Mouse (Mus musculus) myocyte (in vitro differentiated cells): ENCODE measurements at regions not wholly inside any gene's neighbourhood (a gene's known extent, or its start where the extent isn't known, plus 50 kb on each side); places are given as distances from the start of the nearest gene placed in this dataset.

Experiments
- H3K27me3 ChIP-seq: one replicate; pipeline ENCODE4 v1.6.1; 2011; ENCODE audit not compliant: control insufficient read depth, insufficient read depth, insufficient read length
- H3K36me3 ChIP-seq: one replicate; pipeline ENCODE4 v1.6.1; 2011; ENCODE audit not compliant: control insufficient read depth, insufficient read depth
- H3K4me2 ChIP-seq: one replicate; pipeline ENCODE4 v1.6.1; 2011; ENCODE audit warnings: low read depth, control low read depth
- H3K4me3 ChIP-seq: one replicate; pipeline ENCODE4 v1.5.1; 2011; ENCODE audit warnings: mild to moderate bottlenecking, control low read depth, moderate library complexity
- H3K79me2 ChIP-seq: one replicate; pipeline ENCODE4 v1.6.1; 2011; ENCODE audit not compliant: control insufficient read depth, insufficient read depth
- H3ac ChIP-seq: one replicate; pipeline ENCODE4 v1.6.1; 2011; ENCODE audit not compliant: control insufficient read depth, insufficient read length
- CEBPB ChIP-seq: IDR thresholded peaks from 2 replicates; pipeline ENCODE4 v1.6.1; 2011; ENCODE audit warnings: mild to moderate bottlenecking, moderate library complexity; ENCODE audit not compliant: poor library complexity, insufficient read depth, severe bottlenecking
- E2F4 ChIP-seq: IDR thresholded peaks from one replicate; pipeline ENCODE4 v1.6.1; 2011; ENCODE audit warnings: mild to moderate bottlenecking, control low read depth, moderate library complexity; ENCODE audit not compliant: insufficient read depth
- MAX ChIP-seq: IDR thresholded peaks from one replicate; pipeline ENCODE4 v1.6.1; 2011; ENCODE audit warnings: low read depth, mild to moderate bottlenecking, control low read depth
- MYOD1 ChIP-seq, 3 experiments: IDR thresholded peaks; one replicate each; pipeline ENCODE4 v1.6.1; 2011; ENCODE audit warnings: control low read depth in 2 of 3, low read depth in 2 of 3, mild to moderate bottlenecking in 2 of 3, moderate library complexity in 1 of 3; ENCODE audit not compliant: insufficient read length in 2 of 3, control insufficient read depth in 1 of 3
- MYOG ChIP-seq, 3 experiments: IDR thresholded peaks; one replicate each; pipeline ENCODE4 v1.6.1; 2011; ENCODE audit warnings: control low read depth in 2 of 3, low read depth in 2 of 3, mild to moderate bottlenecking in 2 of 3; ENCODE audit not compliant: insufficient read length in 2 of 3, control insufficient read depth in 1 of 3, insufficient read depth in 1 of 3
- POLR2A ChIP-seq: IDR thresholded peaks from one replicate; pipeline ENCODE4 v1.6.1; 2011; ENCODE audit warnings: low read depth, mild to moderate bottlenecking, control low read depth, moderate library complexity; ENCODE audit not compliant: insufficient read length
- POLR2AphosphoS2 ChIP-seq: IDR thresholded peaks from one replicate; pipeline ENCODE4 v1.6.1; 2011; ENCODE audit warnings: low read depth, control low read depth; ENCODE audit not compliant: insufficient read length
- REST ChIP-seq: IDR thresholded peaks from one replicate; pipeline ENCODE4 v1.6.1; 2011; ENCODE audit warnings: mild to moderate bottlenecking, control low read depth, moderate library complexity; ENCODE audit not compliant: insufficient read depth, insufficient read length
- SRF ChIP-seq: IDR thresholded peaks from one replicate; pipeline ENCODE4 v1.6.1; 2011; ENCODE audit warnings: low read depth; ENCODE audit not compliant: control insufficient read depth, insufficient read length
- TCF12 ChIP-seq: IDR thresholded peaks from one replicate; pipeline ENCODE4 v1.6.1; 2011; ENCODE audit warnings: mild to moderate bottlenecking, control low read depth; ENCODE audit not compliant: poor library complexity, insufficient read depth, severe bottlenecking
- TCF3 ChIP-seq: IDR thresholded peaks from one replicate; pipeline ENCODE4 v1.6.1; 2011; ENCODE audit warnings: low read depth, control low read depth; ENCODE audit not compliant: insufficient read length
- USF1 ChIP-seq: IDR thresholded peaks from one replicate; pipeline ENCODE4 v1.6.1; 2011; ENCODE audit warnings: low read depth, mild to moderate bottlenecking, control low read depth, moderate library complexity

DNA sequence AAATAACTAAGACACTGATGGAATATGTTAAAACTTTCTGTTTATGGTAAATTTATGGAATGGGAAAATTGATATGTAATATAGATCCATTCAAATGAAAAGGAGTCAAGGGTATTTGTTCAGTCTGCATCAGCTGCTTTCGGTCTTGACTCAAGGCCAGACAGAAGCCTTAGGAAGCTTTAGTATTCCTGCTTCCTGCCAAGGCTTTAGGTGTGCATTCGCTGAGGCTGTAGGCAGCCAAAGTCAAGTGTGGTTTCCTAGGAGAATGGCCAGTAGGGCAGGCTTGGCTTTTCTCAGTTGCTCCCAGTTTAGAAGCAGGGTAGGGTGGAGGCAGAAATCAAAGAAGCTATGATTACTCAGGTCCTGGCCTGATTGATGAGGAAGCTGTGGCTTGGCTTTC is 217.2 kb upstream of the B430305J03Rik start:
- no peaks in the 10 kb centered on the region for H3K36me3 ChIP-seq
- TF ChIP-seq USF1 (no peak), SRF (no peak), MYOG (IDR thresholded peaks at IDR 0.05; ENCODE audit: control insufficient read depth in 1 of 3, insufficient read depth in 1 of 3, insufficient read length in 2 of 3, low read depth in 2 of 3) (no peak), POLR2AphosphoS2 (no peak), CEBPB (no peak), TCF12 (no peak), E2F4 (no peak), TCF3 (no peak), REST (no peak)
- no peaks in the 10 kb centered on the region for H3K27me3 ChIP-seq
- H3ac ChIP-seq: no peak overlapping the region
- H3K4me2 ChIP-seq: no peak overlapping the region
- H3K4me3 ChIP-seq: no peak overlapping the region
- no peaks in the 10 kb centered on the region for H3K79me2 ChIP-seq

DNA sequence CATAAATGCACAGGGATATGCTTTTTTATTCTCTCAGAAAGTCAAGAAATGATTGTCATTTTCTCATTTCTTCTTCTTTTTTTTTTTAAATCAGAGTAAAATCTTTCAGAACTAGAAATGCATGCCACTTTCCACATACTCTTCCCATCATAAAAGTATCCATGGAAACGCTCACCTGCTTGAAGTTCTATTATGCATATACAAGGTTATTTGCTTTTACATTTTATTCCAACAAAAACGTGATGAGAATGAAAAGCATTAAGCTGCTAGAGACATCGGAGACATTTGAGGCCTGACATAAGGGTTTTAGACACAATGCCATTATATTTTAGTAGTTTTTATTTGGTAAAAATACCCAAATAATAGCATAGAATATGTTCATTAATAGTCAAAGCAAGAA is 214.5 kb upstream of the B430305J03Rik start:
- Histone ChIP-seq H3K36me3 (no peaks in the 10 kb centered on the region), H3K27me3 (no peaks in the 10 kb centered on the region), H3ac (no peak overlapping the region), H3K79me2 (no peaks in the 10 kb centered on the region), H3K4me2 (no peak overlapping the region), H3K4me3 (no peak overlapping the region)
- TF ChIP-seq POLR2AphosphoS2 (no peak), USF1 (no peak), TCF3 (no peak)

DNA sequence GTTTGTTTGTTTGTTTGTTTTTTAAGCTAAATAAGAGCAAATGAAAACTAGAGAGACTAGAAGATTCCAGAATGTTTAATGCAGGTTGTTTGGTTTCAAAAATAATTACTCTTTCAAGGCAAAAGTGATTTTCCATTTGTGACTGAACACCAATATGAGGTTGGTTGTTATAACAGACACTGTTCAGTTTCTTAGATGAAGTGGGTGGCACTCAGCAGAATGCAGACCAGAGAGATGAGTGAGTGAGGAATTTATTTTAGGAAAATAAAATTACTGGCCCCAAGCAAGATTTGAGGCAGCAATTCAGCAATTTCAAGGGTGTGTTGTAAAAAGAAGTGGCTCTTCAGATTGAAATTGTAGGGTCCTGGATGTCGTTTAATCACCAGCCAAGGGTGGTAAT is 171.4 kb upstream of the B430305J03Rik start:
- Histone ChIP-seq H3ac (no peak overlapping the region), H3K27me3 (no peaks in the 10 kb centered on the region), H3K4me3 (no peak overlapping the region), H3K79me2 (no peaks in the 10 kb centered on the region), H3K36me3 (no peaks in the 10 kb centered on the region), H3K4me2 (no peak overlapping the region)
- no peak for TF ChIP-seq SRF
- TF ChIP-seq REST: no peak
- TF ChIP-seq MAX: no peak
- no peak for TF ChIP-seq E2F4
- no peak for TF ChIP-seq TCF12
- TF ChIP-seq CEBPB: no peak
- no peak for TF ChIP-seq TCF3
- TF ChIP-seq USF1: no peak
- no peak for TF ChIP-seq MYOD1 (IDR thresholded peaks at IDR 0.05; ENCODE audit: control insufficient read depth in 1 of 3, insufficient read length in 2 of 3, low read depth in 2 of 3)
- no peak for TF ChIP-seq POLR2AphosphoS2
- TF ChIP-seq POLR2A: no peak
- no peak for TF ChIP-seq MYOG (IDR thresholded peaks at IDR 0.05; ENCODE audit: control insufficient read depth in 1 of 3, insufficient read depth in 1 of 3, insufficient read length in 2 of 3, low read depth in 2 of 3)

DNA sequence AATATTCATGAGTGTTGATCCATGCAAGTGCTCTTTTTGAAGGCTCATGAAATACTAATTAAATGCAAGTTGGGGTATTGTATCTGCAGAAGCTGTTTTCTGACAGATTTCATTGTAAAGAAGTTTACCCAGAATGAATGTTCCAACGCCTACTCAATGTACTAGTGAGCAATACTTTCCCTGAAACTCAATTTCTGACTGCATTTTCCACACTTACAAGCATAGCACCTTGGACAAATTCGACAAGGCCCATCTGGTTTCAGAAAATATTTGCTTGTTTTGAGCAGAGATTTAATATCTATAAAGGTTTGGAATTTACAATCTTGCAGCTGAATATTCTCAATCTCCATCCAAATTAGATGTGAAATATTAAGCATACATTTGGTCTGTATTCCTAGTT is 170.0 kb upstream of the B430305J03Rik start:
- Histone ChIP-seq H3ac (no peak overlapping the region), H3K4me2 (no peak overlapping the region), H3K4me3 (no peak overlapping the region), H3K79me2 (no peaks in the 10 kb centered on the region), H3K27me3 (no peaks in the 10 kb centered on the region), H3K36me3 (no peaks in the 10 kb centered on the region)
- TF ChIP-seq USF1 (no peak), SRF (no peak), E2F4 (no peak), POLR2AphosphoS2 (no peak), TCF3 (no peak), MAX (no peak), MYOG (IDR thresholded peaks at IDR 0.05; ENCODE audit: control insufficient read depth in 1 of 3, insufficient read depth in 1 of 3, insufficient read length in 2 of 3, low read depth in 2 of 3) (no peak), POLR2A (no peak), TCF12 (no peak)

DNA sequence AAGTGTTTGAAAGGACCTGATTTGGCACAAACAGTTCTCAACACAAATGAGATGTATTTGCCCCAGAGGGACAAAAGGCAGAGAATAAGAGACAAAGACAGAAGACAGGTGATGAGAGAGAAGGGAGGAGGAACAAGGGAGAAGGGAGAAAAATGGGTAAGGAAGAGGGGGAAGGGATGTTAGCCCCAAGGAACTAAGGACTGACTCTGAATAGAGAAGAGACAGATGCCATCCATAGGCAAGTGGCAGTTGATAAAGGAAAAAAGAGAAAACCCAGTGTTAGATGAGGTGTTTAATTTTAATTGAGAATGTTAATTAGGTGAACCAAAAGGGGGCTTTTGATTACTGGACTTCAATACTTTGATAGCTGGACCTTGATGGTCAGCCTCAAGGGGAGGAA is 137.4 kb upstream of the B430305J03Rik start:
- Histone ChIP-seq H3K4me2 (no peak overlapping the region), H3K36me3 (no peaks in the 10 kb centered on the region), H3ac (no peak overlapping the region), H3K4me3 (no peak overlapping the region), H3K79me2 (no peaks in the 10 kb centered on the region), H3K27me3 (no peaks in the 10 kb centered on the region)
- no peak for TF ChIP-seq TCF12
- TF ChIP-seq POLR2A: no peak
- TF ChIP-seq MAX: no peak
- no peak for TF ChIP-seq POLR2AphosphoS2
- TF ChIP-seq CEBPB: no peak
- TF ChIP-seq MYOD1 (IDR thresholded peaks at IDR 0.05; ENCODE audit: control insufficient read depth in 1 of 3, insufficient read length in 2 of 3, low read depth in 2 of 3): no peak
- no peak for TF ChIP-seq MYOG (IDR thresholded peaks at IDR 0.05; ENCODE audit: control insufficient read depth in 1 of 3, insufficient read depth in 1 of 3, insufficient read length in 2 of 3, low read depth in 2 of 3)
- no peak for TF ChIP-seq SRF
- TF ChIP-seq TCF3: no peak
